Mouse (Mus musculus): Measurements from ENCODE around the gene Cpd. TPM values are rescaled to one million over a fixed set of nuclear protein-coding genes. Genes with fewer than 3 reads are reported as not detected.
A peak's percentile ranks its signal among the peaks of the same experiment; 100 is the strongest.

Gene Cpd
- total RNA-seq, 2 experiments from 2014 or later = 19.6 to 28.0 TPM

- no peak for ATAC-seq (ENCODE audit: poor library complexity, severe bottlenecking)
Observed at GRCm38 (mm10) chr11:76797236-76797635, 49.6 kb downstream of the Cpd start.

- no peak for ATAC-seq (ENCODE audit: poor library complexity, severe bottlenecking)
Observed at GRCm38 (mm10) chr11:76795326-76795725, 51.5 kb downstream of the Cpd start.

- ATAC-seq (ENCODE audit: poor library complexity, severe bottlenecking) = no peak
Observed at GRCm38 (mm10) chr11:76791331-76791730, 55.5 kb downstream of the Cpd start.

- ATAC-seq (ENCODE audit: poor library complexity, severe bottlenecking) = no peak
Observed at GRCm38 (mm10) chr11:76789252-76789651, 57.6 kb downstream of the Cpd start.

- no peak for ATAC-seq (ENCODE audit: poor library complexity, severe bottlenecking)
Observed at GRCm38 (mm10) chr11:76775533-76775932, 71.3 kb downstream of the Cpd start.

GRCm38 (mm10) chr11:76773811-76774210, 73.0 kb downstream of the Cpd start:
- ATAC-seq (ENCODE audit: poor library complexity, severe bottlenecking) = no peak

- peak; percentile 49; the same call in 1 of the 2 replicates for ATAC-seq (ENCODE audit: poor library complexity, severe bottlenecking)
Observed at GRCm38 (mm10) chr11:76770566-76770965, 76.3 kb downstream of the Cpd start.

GRCm38 (mm10) chr11:76763741-76764122, 83.1 kb downstream of the Cpd start:
- ATAC-seq (ENCODE audit: poor library complexity, severe bottlenecking) = no peak

- ATAC-seq (ENCODE audit: poor library complexity, severe bottlenecking) = peak; percentile 100
Observed at GRCm38 (mm10) chr11:76763053-76763740, 83.6 kb downstream of the Cpd start, which contains the start of gene Gosr1. Gene Gosr1 (minus strand): TSS chr11:76763579.

GRCm38 (mm10) chr11:76752276-76752675, 94.5 kb downstream of the Cpd start:
- no peak for ATAC-seq (ENCODE audit: poor library complexity, severe bottlenecking)

GRCm38 (mm10) chr11:76748819-76749218, 98.0 kb downstream of the Cpd start:
- ATAC-seq (ENCODE audit: poor library complexity, severe bottlenecking) = no peak

GRCm38 (mm10) chr11:76745921-76746320, 100.9 kb downstream of the Cpd start:
- ATAC-seq (ENCODE audit: poor library complexity, severe bottlenecking) = no peak

- no peak for ATAC-seq (ENCODE audit: poor library complexity, severe bottlenecking)
Observed at GRCm38 (mm10) chr11:76744550-76744949, 102.3 kb downstream of the Cpd start.

GRCm38 (mm10) chr11:76742511-76742910, 104.3 kb downstream of the Cpd start:
- ATAC-seq (ENCODE audit: poor library complexity, severe bottlenecking) = no peak

GRCm38 (mm10) chr11:76739125-76739524, 107.7 kb downstream of the Cpd start:
- no peak for ATAC-seq (ENCODE audit: poor library complexity, severe bottlenecking)

GRCm38 (mm10) chr11:76735753-76736324, 111.0 kb downstream of the Cpd start:
- ATAC-seq (ENCODE audit: poor library complexity, severe bottlenecking) = peak; percentile 38; the same call in 1 of the 2 replicates

- no peak for ATAC-seq (ENCODE audit: poor library complexity, severe bottlenecking)
Observed at GRCm38 (mm10) chr11:76734560-76734959, 112.3 kb downstream of the Cpd start.

- ATAC-seq (ENCODE audit: poor library complexity, severe bottlenecking) = no peak
Observed at GRCm38 (mm10) chr11:76730650-76731049, 116.2 kb downstream of the Cpd start.

All from megakaryocyte, adult 5-6 weeks (primary cell).